Mouse (Mus musculus) G1E (cell line): ENCODE data around the gene Rhebl1.

Source experiments
- CTCF ChIP-seq: IDR thresholded peaks from 2 replicates; pipeline ENCODE4 v1.5.1; 2012; ENCODE audit warnings: low read depth, low read length, inconsistent platforms, mixed read lengths
- GATA1 ChIP-seq: IDR thresholded peaks from 2 replicates; pipeline ENCODE4 v1.6.1; 2012; ENCODE audit warnings: borderline replicate concordance, low read length, inconsistent platforms, mixed read lengths
- TAL1 ChIP-seq: conservative IDR thresholded peaks from 2 replicates; pipeline ENCODE4 v1.6.1; 2012; ENCODE audit warnings: low read depth, low read length, inconsistent platforms, mixed read lengths

GRCm38 (mm10) chr15:98922581-98922980, 28.2 kb upstream of the Rhebl1 start:
- TF ChIP-seq TAL1 = no peak
- TF ChIP-seq CTCF = no peak
- no peak for TF ChIP-seq GATA1
